Mouse (Mus musculus) gastrocnemius, postnatal 4 days (tissue): Measurements from ENCODE around the gene Trir. TPM values are rescaled to one million over a fixed set of nuclear protein-coding genes. Genes with fewer than 3 reads are reported as not detected.
A peak's percentile ranks its signal among the peaks of the same experiment; 100 is the strongest.

ENCODE experiments used
- DNase-seq, 2 experiments: peaks; one replicate each; pipeline ENCODE4 v3.0.0; 2021 to 2022; ENCODE audit warnings: low spot score in 2 of 2, mixed read lengths in 2 of 2
- total RNA-seq, 2 experiments: library from RNA; stranded (reverse); gene quantifications; 2 replicates each; pipeline ENCODE4 v1.2.3; 2021

Trir gene
- total RNA-seq, 2 experiments from 2014 or later: 126 to 127 TPM

GRCm38 (mm10) chr8:85035728-85036310 is 9.2 kb downstream of the Trir start:
- no peak for DNase-seq

GRCm38 (mm10) chr8:85036381-85036717 is 9.7 kb downstream of the Trir start:
- no peak for DNase-seq

GRCm38 (mm10) chr8:85036718-85037365 is 10.2 kb downstream of the Trir start, which contains the start of gene Tnpo2:
Tnpo2 (plus strand) TSS chr8:85036915.
- peak; percentile 85 to 91 for DNase-seq

GRCm38 (mm10) chr8:85037366-85037680 is 10.7 kb downstream of the Trir start:
- no peak for DNase-seq

- DNase-seq: peak in 1 of 2 experiments; percentile 56
These were observed 11.3 kb downstream of the Trir start for GRCm38 (mm10) chr8:85037681-85038531.

GRCm38 (mm10) chr8:85043619-85044018 is 17.0 kb downstream of the Trir start:
- no peak for DNase-seq

- no peak for DNase-seq
These were observed 30.7 kb downstream of the Trir start for GRCm38 (mm10) chr8:85057367-85057766.

- peak; percentile 74 to 83 for DNase-seq
These were observed 33.4 kb downstream of the Trir start, which contains the start of gene Fbxw9 for GRCm38 (mm10) chr8:85059879-85060616. Fbxw9 (plus strand) TSS chr8:85060055.

- no peak for DNase-seq
These were observed 36.0 kb downstream of the Trir start for GRCm38 (mm10) chr8:85062603-85063002.

GRCm38 (mm10) chr8:85065213-85065612 is 38.6 kb downstream of the Trir start:
- no peak for DNase-seq

- DNase-seq: no peak
These were observed 40.5 kb downstream of the Trir start for GRCm38 (mm10) chr8:85067155-85067554.

- no peak for DNase-seq
These were observed 41.4 kb downstream of the Trir start, which contains the start of gene Gm5741 for GRCm38 (mm10) chr8:85067982-85068381. Gm5741 (minus strand) TSS chr8:85067982.

- no peak for DNase-seq
These were observed 44.4 kb downstream of the Trir start for GRCm38 (mm10) chr8:85071041-85071440.

- DNase-seq: peak; percentile 75 to 91
These were observed 45.1 kb downstream of the Trir start, which contains the start of gene Dhps for GRCm38 (mm10) chr8:85071514-85072281. Dhps (plus strand) TSS chr8:85071757.

- no peak for DNase-seq
These were observed 45.8 kb downstream of the Trir start for GRCm38 (mm10) chr8:85072364-85072929.

GRCm38 (mm10) chr8:85073041-85073612 is 46.5 kb downstream of the Trir start:
- no peak for DNase-seq

- DNase-seq: no peak
These were observed 47.5 kb downstream of the Trir start for GRCm38 (mm10) chr8:85074167-85074566.

- DNase-seq: no peak
These were observed 48.0 kb downstream of the Trir start for GRCm38 (mm10) chr8:85074617-85075016.

- peak in 1 of 2 experiments; percentile 50 for DNase-seq
These were observed 49.4 kb downstream of the Trir start for GRCm38 (mm10) chr8:85076001-85076400.

- DNase-seq: peak in 1 of 2 experiments; percentile 71
These were observed 50.4 kb downstream of the Trir start for GRCm38 (mm10) chr8:85076993-85077392.
